Mouse (Mus musculus): ENCODE measurements around the gene Tcl1b1.
"Not testable (repeated sequence)": the region's sequence is repeated elsewhere in the genome, so short reads cannot be mapped to it uniquely, and the experiment has no call there.

Tcl1b1 gene

DNA sequence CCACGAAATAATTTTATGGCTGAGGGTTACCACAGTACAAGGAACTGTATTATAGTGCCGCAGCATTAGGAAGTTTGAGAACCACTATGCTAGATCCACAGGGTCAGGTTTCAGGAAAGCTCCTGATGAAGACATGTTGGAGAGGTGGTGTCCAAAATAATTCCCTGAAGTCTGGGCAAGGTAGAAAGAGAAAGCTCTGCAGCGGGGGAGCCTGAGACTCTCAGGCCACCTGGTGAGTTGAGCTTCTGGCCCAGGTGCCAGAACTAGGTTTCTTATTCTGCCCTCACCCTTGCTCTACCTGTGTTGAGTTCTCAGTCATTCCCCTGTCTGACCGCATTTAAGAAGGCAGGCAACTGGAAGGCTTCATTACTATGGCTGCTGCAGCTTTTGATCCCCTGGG lies at the start of gene Tcl1b1:
Tcl1b1 (plus strand) TSS at position 301 of the 400 bp plus-strand sequence.
- no peak for DNase-seq (ENCODE audit: low read depth, low spot score)

DNA sequence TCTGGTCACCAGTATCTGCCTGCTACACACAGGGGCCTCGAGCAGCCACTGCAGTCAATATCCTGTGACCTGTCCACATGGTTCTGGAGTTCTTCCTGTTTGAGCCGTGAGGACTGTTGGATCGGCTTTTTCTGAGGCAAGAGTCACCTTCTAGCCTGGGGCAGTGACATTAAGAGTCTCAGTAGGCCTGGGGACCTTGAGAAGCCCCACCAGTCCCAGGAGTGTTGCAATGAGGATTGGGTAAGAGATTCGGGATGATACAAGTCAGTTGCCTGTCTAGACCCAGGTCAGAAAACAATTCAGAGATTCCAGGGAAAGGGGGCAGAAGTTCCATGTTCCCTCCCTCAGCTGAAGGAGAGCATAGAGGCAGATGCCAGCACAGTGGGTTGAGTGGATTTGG lies 49.7 kb upstream of the Tcl1b1 start:
- DNase-seq (ENCODE audit: low read depth, low spot score): no peak

DNA sequence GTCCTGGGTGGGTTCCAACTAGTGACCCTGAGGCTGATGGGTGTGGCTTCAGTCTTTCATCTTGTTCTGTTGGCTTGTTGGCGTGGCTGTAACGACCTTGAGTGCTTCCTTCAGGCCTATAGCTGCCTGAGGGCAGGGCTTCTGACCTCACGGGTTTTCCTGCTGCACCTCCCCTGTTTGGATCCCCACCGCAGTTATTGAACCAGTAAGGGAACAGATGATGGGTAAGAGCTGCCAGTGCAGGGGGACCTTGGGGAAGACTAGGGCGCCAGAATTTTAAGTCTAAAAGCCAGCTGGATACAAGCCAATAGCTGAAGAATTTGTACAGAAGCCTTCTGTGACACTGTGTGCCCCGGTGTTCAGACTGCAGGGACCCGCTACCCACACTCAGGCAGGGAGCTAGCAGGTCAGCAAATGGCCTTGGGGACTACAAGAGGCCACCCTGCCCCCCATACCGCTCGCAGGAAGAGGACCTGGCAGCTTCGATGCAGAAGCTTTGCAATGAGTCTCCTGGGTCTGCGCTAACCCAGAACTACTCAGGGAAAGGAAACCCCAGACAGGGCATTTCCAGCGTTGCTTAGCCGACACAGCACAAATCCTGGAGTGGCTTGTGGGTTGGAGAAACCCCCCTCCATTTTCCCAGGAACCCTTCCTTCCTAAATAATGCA lies 47.0 kb upstream of the Tcl1b1 start:
- DNase-seq (ENCODE audit: low read depth, low spot score): no peak

DNA sequence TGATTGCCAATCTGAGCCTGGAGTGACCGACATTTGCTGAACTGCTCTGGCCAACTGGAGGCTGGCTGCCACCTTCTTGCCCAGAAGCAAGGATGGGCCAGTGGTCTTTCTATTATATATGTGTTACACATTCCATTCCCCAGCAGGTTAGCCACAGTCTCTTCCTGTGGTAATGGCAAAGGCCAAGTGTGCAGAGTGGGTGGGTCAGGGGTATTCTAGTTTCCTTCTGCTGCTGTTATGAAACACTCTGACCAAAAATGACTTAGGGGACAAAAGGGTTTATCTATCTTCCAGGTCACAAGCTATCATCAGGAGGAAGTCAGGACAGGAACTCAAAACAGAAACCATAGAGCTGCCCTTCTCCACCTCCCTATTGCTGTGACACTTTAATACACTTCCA lies 42.8 kb upstream of the Tcl1b1 start:
- DNase-seq (ENCODE audit: low read depth, low spot score): no peak

DNA sequence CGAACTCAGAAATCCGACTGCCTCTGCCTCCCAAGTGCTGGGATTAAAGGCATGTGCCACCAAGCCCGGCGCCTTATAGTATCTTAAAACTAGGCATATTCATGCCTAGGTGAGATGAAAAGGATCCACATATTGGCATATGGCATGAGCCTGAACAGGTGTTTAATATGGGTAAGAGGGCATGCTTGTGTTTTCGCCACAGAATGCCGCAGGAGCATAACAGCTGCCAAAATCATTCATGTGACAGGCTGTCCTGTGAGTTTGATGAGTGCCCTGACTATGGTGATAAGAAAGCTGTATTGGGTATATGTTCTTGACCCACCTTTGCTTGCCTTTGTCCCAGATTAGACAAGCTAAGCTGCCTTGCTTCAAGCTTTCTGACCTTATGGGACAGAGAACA lies 34.1 kb upstream of the Tcl1b1 start:
- no peak for DNase-seq (ENCODE audit: low read depth, low spot score)

DNA sequence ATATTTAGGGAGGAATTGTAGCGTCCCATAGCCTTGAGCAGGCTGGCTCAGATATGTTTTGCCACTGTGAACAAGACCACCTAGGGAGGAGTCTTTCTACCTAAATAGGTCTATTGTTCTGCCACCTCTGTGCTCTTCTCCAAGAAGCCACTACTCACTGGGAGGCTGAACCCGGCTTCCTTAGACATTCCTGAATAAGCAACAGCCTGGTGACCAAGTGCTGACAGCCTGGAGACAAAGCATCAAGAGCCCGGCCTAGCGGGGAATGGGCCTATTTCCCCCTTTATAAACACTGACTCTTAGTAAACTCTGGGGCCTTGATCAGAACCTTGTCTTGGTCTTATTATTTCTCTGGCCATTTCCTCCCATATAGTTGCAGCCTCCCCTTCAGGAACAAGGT lies 33.0 kb upstream of the Tcl1b1 start:
- DNase-seq (ENCODE audit: low read depth, low spot score): no peak

DNA sequence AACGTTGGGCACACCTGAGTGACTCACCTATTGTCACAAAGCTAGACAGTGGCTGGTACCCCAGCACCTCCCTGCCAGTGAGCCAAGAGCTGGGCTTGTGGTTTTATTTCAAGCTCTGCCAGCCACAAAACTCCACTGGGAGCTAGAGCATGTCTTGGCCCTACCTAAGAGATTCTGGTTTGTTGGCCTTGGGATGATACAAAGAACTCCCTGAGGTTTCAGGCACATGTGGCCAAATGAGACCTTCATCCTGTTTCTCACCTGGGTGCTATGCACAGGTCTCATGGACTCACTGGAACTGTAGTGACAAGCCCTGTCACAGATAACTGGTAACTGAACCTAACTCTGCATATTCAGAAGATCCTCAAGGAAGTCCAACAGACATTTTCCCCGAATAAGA lies 31.9 kb upstream of the Tcl1b1 start:
- no peak for DNase-seq (ENCODE audit: low read depth, low spot score)

DNA sequence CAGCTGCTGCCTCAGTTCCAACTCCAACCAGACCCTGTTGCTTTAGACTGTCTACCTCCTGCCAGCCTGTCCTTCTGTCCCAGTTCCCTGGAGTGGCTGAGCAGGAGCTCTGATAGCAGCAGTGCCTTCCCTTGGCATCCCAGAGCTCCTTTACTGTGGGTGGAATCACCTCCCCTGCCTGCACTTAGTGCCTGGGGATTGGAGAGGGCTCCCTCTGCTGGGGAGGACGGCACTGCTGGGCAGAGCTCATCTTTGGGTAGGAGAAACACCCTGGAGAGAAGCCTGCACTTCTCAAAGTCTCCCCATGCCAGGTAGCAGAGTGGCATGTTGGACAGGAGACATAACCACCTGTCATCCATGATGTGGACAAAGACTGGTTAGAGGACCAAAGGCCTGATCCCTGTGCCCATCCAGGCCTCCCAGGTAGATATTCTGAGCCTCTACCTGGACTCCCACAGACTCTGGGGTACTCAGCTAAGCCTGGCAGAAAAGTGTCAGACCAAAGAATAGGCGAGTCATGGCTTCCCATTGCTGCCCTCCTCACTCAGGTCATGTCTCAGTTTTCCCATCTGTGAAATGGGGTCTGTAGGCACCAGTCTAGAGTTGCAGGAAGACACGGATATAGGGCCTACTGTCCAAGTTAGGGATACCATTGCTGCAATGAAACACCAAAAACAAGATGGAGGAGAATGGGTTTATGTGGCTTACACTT lies 29.8 kb upstream of the Tcl1b1 start:
- not testable (repeated sequence) for DNase-seq (ENCODE audit: low read depth, low spot score)

DNA sequence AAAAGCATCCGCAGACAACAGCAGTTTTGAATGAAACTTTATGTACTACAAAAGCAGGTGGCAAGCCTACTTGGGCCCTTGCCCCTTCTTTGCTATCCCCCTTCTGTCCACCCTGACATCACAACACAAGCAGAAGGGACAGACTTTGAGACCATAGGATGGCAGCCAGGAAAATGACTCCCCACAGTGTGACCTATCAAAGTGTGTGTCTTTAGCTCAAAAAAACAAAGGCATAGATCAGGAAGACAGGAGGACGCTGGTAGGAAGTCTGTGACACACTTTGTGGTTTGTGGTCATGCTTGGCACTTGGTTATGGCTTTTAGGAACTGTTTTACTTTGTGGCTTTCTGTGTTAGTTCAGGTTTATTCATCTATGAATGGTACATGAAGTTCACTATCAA lies 25.3 kb upstream of the Tcl1b1 start:
- not testable (repeated sequence) for DNase-seq (ENCODE audit: low read depth, low spot score)

DNA sequence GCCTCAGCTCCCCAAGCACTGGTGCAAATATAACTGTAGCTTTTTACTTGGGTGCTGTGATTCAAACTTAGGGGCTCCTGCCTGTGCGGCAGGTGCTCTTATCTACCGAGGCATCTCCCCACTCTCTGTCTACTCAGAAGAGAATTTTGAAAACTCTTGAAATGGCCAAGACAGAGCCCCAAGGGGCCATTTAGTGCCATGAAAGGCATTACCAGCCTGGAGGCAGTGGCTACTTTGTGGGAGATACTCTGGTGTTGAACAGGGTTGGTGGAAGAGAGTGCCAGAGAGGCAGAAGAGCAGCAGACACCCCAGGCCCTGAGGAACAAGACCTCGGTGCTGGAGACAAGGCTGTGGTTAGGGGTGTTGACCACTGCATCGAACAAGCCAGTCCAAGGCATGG lies 24.7 kb upstream of the Tcl1b1 start:
- not testable (repeated sequence) for DNase-seq (ENCODE audit: low read depth, low spot score)

DNA sequence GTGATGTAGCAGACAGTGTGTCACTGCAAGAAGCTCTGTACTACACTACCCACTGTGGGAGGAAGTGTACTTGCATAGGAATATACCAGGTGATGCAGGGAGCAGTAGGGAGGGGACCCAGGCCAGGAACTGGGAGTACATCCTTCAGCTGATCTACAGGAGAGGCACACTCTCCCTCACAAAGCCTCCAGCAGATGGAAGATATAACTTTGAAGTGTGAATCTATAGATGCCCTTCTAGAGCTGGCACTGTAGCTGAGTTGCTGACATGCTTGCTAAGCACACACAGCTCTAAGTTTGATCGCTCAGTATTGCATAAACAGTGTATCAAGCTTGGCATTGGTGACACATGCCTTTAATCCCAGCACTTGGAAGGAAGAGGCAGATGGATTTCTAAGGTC lies 21.8 kb upstream of the Tcl1b1 start:
- not testable (repeated sequence) for DNase-seq (ENCODE audit: low read depth, low spot score)

DNA sequence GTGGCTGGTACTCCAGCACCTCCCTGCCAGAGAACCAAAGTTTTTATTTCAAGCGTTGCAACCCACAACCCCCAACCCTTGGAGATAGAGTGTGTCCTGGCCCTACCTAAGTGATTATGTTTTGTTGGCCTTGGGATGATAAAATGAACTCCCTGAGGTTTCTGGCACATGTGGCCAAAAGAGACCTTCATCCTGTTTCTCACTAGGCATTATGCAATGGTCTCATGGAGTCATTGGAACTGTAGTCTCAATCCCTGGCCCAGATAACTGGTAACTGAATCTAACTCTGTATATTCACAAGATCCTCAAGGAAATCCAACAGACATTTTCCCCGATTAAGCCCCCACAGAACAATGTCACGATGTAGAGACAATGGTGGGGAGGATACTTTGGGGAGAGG lies 16.4 kb upstream of the Tcl1b1 start:
- DNase-seq (ENCODE audit: low read depth, low spot score): no peak

DNA sequence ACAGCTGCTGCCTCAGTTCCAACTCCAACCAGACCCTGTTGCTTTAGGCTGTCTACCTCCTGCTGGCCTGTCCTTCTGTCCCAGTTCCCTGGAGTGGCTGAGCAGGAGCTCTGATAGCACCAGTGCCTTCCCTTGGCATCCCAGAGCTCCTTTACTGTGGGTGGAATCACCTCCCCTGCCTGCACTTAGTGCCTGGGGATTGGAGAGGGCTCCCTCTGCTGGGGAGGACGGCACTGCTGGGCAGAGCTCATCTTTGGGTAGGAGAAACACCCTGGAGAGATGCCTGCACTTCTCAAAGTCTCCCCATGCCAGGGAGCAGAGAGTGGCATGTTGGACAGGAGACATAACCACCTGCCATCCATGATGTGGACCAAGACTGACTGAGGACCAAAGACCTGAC lies 14.6 kb upstream of the Tcl1b1 start:
- DNase-seq (ENCODE audit: low read depth, low spot score): not testable (repeated sequence)

DNA sequence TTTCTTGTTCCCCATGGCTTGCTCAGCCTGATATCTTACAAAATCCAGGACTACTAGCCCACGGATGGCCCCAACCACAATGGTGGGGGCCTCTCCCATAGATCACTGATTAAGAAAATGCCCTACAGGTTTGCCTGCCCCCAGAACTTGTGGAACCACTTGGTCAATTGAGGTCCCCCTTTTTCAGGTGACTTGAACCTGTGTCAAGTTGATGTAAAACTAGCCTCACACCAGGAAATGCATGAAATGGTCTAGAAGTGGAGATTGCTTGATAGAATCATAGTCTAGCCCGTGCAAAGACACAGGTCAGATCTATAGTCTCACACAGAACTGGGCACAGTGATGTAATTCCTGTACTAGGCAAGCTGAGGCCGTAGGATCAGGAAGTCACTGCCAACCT lies 13.8 kb upstream of the Tcl1b1 start, which contains the start of gene Tcl1b2:
Tcl1b2 (plus strand) TSS at position 301 of the 400 bp plus-strand sequence.
- DNase-seq (ENCODE audit: low read depth, low spot score): no peak

DNA sequence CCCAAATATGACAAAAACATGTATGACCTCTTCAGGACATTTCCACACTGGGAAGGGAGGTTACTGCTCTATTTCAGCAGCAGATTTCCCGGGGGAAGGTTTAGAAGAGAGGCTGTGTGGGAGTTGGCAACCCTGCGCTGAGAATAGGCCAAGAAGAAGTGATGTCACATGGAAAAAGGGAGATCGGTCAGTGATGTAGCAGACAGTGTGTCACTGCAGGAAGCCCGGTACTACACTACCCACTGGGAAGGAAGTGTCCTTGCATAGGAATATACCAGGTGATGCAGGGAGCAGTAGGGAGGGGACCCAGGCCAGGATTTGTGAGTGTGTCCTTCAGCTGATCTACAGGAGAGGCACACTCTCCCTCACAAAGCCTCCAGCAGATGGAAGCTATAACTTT lies 4.2 kb upstream of the Tcl1b1 start:
- not testable (repeated sequence) for DNase-seq (ENCODE audit: low read depth, low spot score)

DNA sequence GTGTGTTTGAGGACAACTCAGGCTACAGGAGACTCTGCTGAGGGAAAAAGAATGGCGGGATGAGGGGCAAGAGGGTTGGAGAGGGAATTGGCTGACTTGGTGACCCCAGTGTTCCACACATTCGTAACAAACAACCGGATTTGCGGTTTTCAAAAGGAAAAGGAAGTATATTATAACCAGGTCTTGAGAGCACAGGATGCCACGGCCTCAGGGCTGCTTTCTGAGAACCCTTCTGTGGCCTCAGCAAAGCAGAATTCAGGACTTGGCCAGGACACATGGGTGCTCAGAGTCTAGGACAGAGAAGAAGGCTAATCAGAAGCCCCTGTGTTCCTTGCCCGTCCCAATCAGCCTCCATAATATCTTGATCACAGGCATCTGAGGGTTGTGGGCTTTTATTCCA lies 648 bp upstream of the Tcl1b1 start:
- DNase-seq (ENCODE audit: low read depth, low spot score): no peak

DNA sequence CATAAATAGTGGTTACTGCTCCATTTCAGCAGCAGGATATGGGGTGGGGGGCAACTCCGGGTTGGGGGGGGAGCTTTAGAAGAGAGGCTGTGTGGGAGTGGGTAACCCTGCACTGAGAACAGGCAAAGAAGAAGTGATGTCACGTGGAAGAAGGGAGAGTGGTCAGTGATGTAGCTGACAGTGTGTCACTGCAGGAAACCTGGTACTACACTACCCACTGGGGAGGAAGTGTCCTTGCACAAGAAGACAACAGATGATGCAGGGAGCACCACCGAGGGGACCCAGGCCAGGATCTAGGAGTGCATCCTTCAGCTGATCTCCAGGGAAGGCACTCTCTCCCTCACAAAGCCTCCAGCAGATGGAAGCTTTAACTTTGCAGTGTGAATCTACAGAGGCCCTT lies 7.2 kb downstream of the Tcl1b1 start:
- DNase-seq (ENCODE audit: low read depth, low spot score): no peak

DNA sequence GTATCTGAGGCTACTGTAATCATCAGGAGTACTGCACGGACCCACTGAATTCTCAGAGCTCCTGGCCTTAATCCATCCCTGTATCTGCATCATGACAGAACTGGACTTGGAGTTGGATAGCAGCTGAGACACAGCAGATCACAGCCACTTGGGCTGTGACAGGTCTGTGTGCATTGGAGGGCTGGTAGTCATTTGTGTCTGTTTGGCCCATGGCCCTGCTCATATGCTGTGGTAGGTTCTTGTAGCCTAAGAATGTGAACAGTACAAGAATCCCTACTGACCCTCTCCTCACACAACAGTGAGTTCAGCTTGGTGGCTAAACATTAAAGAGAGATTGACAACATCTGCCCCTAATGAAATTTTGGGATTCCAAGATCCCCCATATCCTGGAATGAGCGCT lies 13.9 kb downstream of the Tcl1b1 start:
- no peak for DNase-seq (ENCODE audit: low read depth, low spot score)

DNA sequence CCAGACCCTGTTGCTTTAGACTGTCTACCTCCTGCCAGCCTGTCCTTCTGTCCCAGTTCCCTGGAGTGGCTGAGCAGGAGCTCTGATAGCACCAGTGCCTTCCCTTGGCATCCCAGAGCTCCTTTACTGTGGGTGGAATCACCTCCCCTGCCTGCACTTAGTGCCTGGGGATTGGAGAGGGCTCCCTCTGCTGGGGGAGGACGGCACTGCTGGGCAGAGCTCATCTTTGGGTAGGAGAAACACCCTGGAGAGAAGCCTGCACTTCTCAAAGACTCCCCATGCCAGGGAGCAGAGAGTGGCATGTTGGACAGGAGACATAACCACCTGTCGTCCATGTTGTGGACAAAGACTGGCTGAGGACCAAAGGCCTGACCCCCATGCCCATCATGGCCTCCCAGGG lies 14.8 kb downstream of the Tcl1b1 start:
- DNase-seq (ENCODE audit: low read depth, low spot score): not testable (repeated sequence)

DNA sequence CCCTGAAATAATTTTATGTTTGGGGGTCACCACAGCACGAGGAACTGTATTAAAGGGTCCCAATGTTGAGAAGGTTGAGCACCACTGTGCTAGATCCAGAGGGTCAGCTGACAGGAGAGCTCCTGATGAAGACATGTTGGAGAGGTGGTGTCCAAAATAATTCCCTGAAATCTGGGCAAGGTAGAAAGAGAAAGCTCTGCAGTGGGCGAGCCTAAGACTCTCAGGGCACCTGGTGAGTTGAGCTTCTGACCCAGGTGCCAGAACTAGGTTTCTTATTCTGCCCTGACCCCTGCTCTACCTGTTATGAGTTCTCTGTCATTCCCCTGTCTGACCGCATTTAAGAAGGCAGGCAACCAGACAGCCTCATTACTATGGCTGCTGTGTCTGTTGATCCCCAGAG lies 16.6 kb downstream of the Tcl1b1 start, which contains the start of gene Tcl1b5:
Tcl1b5 (plus strand) TSS at position 301 of the 400 bp plus-strand sequence.
- DNase-seq (ENCODE audit: low read depth, low spot score): not testable (repeated sequence)

DNA sequence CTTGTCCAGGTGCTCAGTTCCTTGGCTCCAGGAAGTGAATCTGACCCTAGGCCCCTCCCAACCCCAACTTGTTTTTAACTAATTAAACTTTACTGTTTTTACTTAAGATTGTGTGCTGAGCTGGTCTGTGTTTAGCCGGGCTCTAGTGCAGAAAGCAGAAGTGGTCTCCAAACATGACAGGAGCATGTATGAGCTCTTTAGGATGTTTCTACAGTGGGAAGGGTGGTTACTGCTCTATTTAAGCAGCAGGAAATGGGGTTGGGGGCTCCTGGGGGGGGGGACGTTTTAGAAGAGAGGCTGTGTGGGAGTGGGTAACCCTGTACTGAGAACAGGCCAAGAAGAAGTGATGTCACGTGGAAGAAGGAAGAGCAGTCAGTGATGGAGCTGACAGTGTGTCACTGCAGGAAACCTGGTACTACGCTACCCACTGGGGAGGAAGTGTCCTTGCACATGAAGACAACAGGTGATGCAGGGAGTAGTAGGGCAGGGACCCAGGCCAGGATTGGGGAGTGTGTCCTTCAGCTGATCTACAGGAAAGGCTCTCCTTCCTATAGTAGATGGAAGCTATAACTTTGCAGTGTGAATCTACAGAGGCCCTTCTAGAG lies 21.7 kb downstream of the Tcl1b1 start:
- DNase-seq (ENCODE audit: low read depth, low spot score): not testable (repeated sequence)

DNA sequence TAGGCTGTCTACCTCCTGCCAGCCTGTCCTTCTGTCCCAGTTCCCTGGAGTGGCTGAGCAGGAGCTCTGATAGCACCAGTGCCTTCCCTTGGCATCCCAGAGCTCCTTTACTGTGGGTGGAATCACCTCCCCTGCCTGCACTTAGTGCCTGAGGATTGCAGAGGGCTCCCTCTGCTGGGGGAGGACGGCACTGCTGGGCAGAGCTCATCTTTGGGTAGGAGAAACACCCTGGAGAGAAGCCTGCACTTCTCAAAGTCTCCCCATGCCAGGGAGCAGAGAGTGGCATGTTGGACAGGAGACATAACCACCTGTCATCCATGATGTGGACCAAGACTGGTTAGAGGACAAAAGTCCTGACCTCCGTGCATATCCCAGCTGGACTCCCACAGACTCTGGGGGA lies 29.5 kb downstream of the Tcl1b1 start:
- DNase-seq (ENCODE audit: low read depth, low spot score): not testable (repeated sequence)

DNA sequence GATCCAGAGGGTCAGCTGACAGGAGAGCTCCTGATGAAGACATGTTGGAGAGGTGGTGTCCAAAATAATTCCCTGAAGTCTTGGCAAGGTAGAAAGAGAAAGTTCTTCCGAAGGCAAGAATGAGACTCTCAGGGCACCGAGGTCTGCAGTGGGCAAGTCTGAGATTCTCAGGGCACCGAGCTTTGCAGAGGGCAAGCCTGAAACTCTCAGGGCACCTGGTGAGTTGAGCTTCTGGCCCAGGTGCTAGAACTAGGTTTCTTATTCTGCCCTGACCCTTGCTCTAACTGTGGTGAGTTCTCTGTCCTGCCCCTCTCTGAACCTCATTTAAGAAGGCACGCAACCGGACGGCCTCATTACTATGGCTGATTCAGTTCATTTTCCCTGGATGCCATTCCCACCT lies 31.3 kb downstream of the Tcl1b1 start, which contains the start of gene Tcl1b3:
Tcl1b3 (plus strand) TSS at position 301 of the 400 bp plus-strand sequence.
- not testable (repeated sequence) for DNase-seq (ENCODE audit: low read depth, low spot score)
